Mouse (Mus musculus) forebrain, postnatal 0 days (tissue): ENCODE results near the gene Pde6d. TPM values are rescaled to one million over a fixed set of nuclear protein-coding genes. Genes with fewer than 3 reads are reported as not detected.

Experiments
- ATAC-seq: fragments of 200-750 bp; cut with Nextera tagmentation; 2 replicates; pipeline ENCODE4 v1.8.0; 2017; ENCODE audit warnings: mild to moderate bottlenecking, moderate library complexity
- DNase-seq: peaks from one replicate; pipeline ENCODE4 v3.0.0-alpha.2; 2015
- H3K27ac ChIP-seq: fragments of 300-500 bp; sonication (generic); 2 replicates; pipeline ENCODE4 v1.5.1; 2014; ENCODE audit warnings: low read depth, mild to moderate bottlenecking, antibody characterized with exemption, low read length, moderate library complexity, mixed read lengths
- H3K27me3 ChIP-seq: fragments of 300-500 bp; sonication (generic); 2 replicates; pipeline ENCODE4 v1.6.1; 2014; ENCODE audit warnings: mild to moderate bottlenecking, low read length, mixed read lengths; ENCODE audit not compliant: insufficient read depth
- H3K36me3 ChIP-seq: fragments of 300-500 bp; sonication (generic); 2 replicates; pipeline ENCODE4 v1.6.1; 2014; ENCODE audit warnings: mild to moderate bottlenecking, moderate library complexity; ENCODE audit not compliant: insufficient read depth
- H3K4me1 ChIP-seq: fragments of 300-500 bp; sonication (generic); 2 replicates; pipeline ENCODE4 v1.6.1; 2014; ENCODE audit warnings: antibody characterized with exemption; ENCODE audit not compliant: insufficient read depth
- H3K4me2 ChIP-seq: fragments of 300-500 bp; sonication (generic); 2 replicates; pipeline ENCODE4 v1.6.1; 2014; ENCODE audit warnings: low read depth, mild to moderate bottlenecking, moderate library complexity
- H3K4me3 ChIP-seq: fragments of 300-500 bp; sonication (generic); 2 replicates; pipeline ENCODE4 v1.5.1; 2014; ENCODE audit warnings: low read depth, low read length, mixed read lengths
- H3K9ac ChIP-seq: fragments of 300-500 bp; sonication (generic); 2 replicates; pipeline ENCODE4 v1.6.1; 2014; ENCODE audit warnings: mild to moderate bottlenecking
- H3K9me3 ChIP-seq: fragments of 300-500 bp; sonication (generic); 2 replicates; pipeline ENCODE4 v1.6.1; 2016; ENCODE audit warnings: low read length
- CTCF ChIP-seq: sonication (generic); IDR thresholded peaks from 2 replicates; pipeline ENCODE4 v1.5.1; 2016; ENCODE audit warnings: antibody characterized with exemption, control low read depth, low read depth
- WGBS: fragments of 180-500 bp; shearing (Covaris S2); extraction: QIAGEN DNeasy Blood & Tissue Kit; methylation state at CpG from one replicate; pipeline ENCODE4 v1.1.7; 2014; 5-methylcytosine and 5-hydroxymethylcytosine counted together
- polyA plus RNA-seq: library from polyadenylated mRNA; unstranded; fragments of >200 nt; fragmentation: Nextera tagmentation; extraction: Ambion mirVana; gene quantifications from 2 replicates; pipeline ENCODE4 v1.2.1, GENCODE M21; 2015
- total RNA-seq: library from RNA; depleted of rRNA; stranded (reverse); fragments of >200 nt; gene quantifications from 2 replicates; pipeline ENCODE4 v1.2.3, GENCODE M21; 2014

Pde6d gene
- total and polyA plus RNA-seq, 2 experiments from 2014 or later, result 44.9 to 116 TPM

DNA sequence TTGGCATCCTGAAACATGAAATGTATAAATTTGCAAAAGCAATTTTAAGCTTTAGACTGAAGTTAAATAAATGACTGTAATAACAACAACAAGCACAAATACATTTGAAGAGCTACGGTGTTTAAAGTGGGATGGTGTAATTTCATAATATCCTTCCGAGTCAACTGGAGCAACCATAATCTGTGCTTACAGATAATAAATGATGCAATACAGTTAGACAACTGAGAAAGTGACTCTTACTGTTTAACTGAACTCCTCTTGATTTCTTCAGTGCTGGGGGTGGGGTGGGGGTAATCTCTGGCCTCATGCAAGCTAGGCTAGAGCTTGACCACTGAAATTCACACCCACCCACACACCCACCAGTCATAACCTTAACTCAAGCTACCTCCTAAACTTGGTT lies 11.0 kb downstream of the Pde6d start:
- Histone ChIP-seq H3K36me3 (0 out of 2 replicates have a peak, but pooled peaks cover 5% of the 10 kb centered on the region), H3K4me2 (no peak overlapping the region), H3K4me1 (no peaks in the 10 kb centered on the region), H3K27me3 (no peaks in the 10 kb centered on the region), H3K9me3 (no peaks in the 10 kb centered on the region), H3K4me3 (no peak overlapping the region), H3K9ac (no peak overlapping the region), H3K27ac (no peak overlapping the region)
- no peak for TF ChIP-seq CTCF
- no peak for ATAC-seq
- over 99% methylated on average over 2 of the region's 2 CpGs for WGBS
- DNase-seq, result no peak

- TF ChIP-seq CTCF, result no peak
- Histone ChIP-seq H3K4me2 (no peak overlapping the region), H3K9ac (no peak overlapping the region), H3K27me3 (no peaks in the 10 kb centered on the region), H3K9me3 (no peaks in the 10 kb centered on the region), H3K4me1 (no peaks in the 10 kb centered on the region), H3K36me3 (peaks cover 5% of the 10 kb centered on the region), H3K4me3 (no peak overlapping the region), H3K27ac (no peak overlapping the region)
- ATAC-seq, result no peak
- 89% methylated on average over 2 of the region's 2 CpGs for WGBS
- DNase-seq, result no peak
Measured at GRCm38 (mm10) chr1:86569292-86569860, 13.1 kb downstream of the Pde6d start.

GRCm38 (mm10) chr1:86568409-86568808 lies 14.0 kb downstream of the Pde6d start:
- Histone ChIP-seq H3K27ac (no peak overlapping the region), H3K9ac (no peak overlapping the region), H3K4me3 (no peak overlapping the region), H3K4me1 (no peaks in the 10 kb centered on the region), H3K27me3 (no peaks in the 10 kb centered on the region), H3K4me2 (no peak overlapping the region), H3K9me3 (no peaks in the 10 kb centered on the region), H3K36me3 (peaks cover 15% of the 10 kb centered on the region)
- WGBS, result 77% methylated on average over 2 of the region's 2 CpGs
- DNase-seq (no peak), ATAC-seq (no peak)
- no peak for TF ChIP-seq CTCF

DNA sequence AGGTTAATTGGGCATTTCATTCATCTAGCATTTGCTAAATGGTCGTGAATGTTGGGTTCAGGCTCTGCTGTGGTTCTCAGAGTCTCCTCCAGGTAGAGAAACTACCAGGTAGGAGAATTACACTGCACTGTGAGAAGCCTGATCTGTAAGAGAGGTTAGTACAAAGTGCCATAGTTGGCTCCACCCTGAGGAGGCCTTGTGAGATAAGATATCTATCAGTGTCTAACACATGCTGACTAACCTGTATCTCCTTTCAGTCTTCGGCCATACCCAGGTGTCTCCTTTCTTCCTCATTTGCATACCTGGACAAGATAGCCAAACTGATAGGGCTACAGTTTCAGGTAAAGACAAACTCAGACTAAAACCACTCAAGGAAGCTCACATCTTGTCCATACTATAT lies 19.8 kb downstream of the Pde6d start:
- 93% methylated on average over 2 of the region's 2 CpGs for WGBS
- H3K4me2 ChIP-seq, result no peak overlapping the region
- no peak for ATAC-seq

DNA sequence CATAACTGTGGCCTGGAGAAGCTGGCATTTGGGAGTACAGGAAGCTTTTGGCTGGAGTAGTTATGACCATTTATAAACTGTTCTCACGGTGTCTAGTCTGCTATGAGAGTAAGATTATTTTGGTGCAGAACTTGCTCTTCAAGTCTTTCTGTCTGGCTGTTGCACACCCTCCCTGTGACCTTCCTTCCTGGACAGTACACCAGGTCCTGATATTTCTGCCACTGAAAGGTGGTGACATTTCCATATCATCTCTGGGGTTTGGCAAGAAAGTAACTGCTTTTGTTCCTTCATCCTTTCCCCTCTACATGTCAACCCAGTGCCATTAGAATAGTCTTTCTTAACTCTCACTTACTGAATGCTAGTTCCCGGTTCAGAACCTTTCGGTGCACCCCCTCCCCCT lies 23.2 kb downstream of the Pde6d start:
- no peak for TF ChIP-seq CTCF
- H3K27me3 ChIP-seq, result no peaks in the 10 kb centered on the region
- H3K9me3 ChIP-seq, result no peaks in the 10 kb centered on the region
- no peak overlapping the region for H3K27ac ChIP-seq
- DNase-seq (no peak), ATAC-seq (no peak)
- H3K4me3 ChIP-seq, result no peak overlapping the region
- H3K4me2 ChIP-seq, result no peak overlapping the region
- H3K4me1 ChIP-seq, result no peaks in the 10 kb centered on the region
- H3K9ac ChIP-seq, result no peak overlapping the region
- peaks cover 24% of the 10 kb centered on the region for H3K36me3 ChIP-seq
- 91% methylated on average over 3 of the region's 3 CpGs for WGBS

More for the DNA sequence above, 19.8 kb downstream of the Pde6d start:
- TF ChIP-seq CTCF, result no peak
- no peaks in the 10 kb centered on the region for H3K4me1 ChIP-seq
- H3K9me3 ChIP-seq, result no peaks in the 10 kb centered on the region
- no peaks in the 10 kb centered on the region for H3K27me3 ChIP-seq
- no peak overlapping the region for H3K4me3 ChIP-seq
- H3K27ac ChIP-seq, result no peak overlapping the region
- H3K36me3 ChIP-seq, result peaks cover 23% of the 10 kb centered on the region
- no peak for DNase-seq
- no peak overlapping the region for H3K9ac ChIP-seq

DNA sequence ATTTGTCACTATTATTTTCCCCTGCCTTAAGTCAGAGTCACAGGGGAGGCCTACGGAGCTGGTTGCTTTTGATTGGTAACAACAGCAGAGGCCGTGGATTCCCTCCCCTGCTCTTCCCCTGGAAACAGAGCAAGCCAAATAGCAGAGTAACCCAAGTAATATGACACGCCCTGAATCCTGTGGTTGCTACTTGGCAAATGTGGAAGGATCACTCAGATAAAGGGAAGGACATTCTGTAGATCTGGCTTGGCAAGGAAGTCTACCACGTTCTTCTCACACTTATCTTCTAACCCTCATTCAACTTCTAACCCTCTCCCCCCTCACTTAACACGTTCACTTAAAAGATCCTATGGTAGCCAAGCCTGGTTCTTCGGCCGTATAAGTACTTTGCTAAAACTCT lies 24.6 kb downstream of the Pde6d start:
- H3K36me3 ChIP-seq, result peaks cover 11% of the 10 kb centered on the region
- 80% methylated on average over 7 of the region's 7 CpGs for WGBS
- no peak overlapping the region for H3K27ac ChIP-seq
- TF ChIP-seq CTCF, result no peak
- no peak for DNase-seq
- H3K4me1 ChIP-seq, result no peaks in the 10 kb centered on the region
- no peaks in the 10 kb centered on the region for H3K27me3 ChIP-seq
- no peak overlapping the region for H3K4me3 ChIP-seq
- no peak for ATAC-seq
- no peak overlapping the region for H3K9ac ChIP-seq
- no peaks in the 10 kb centered on the region for H3K9me3 ChIP-seq
- H3K4me2 ChIP-seq, result no peak overlapping the region

- peaks cover 8% of the 10 kb centered on the region; the same call in 1 of the 2 replicates for H3K36me3 ChIP-seq
- 81% methylated on average over 3 of the region's 3 CpGs for WGBS
- DNase-seq (no peak), ATAC-seq (no peak)
- TF ChIP-seq CTCF, result no peak
- H3K4me3 ChIP-seq, result no peak overlapping the region
- no peak overlapping the region for H3K9ac ChIP-seq
- no peaks in the 10 kb centered on the region for H3K4me1 ChIP-seq
- H3K27me3 ChIP-seq, result no peaks in the 10 kb centered on the region
- H3K9me3 ChIP-seq, result no peaks in the 10 kb centered on the region
- no peak overlapping the region for H3K4me2 ChIP-seq
- H3K27ac ChIP-seq, result no peak overlapping the region
Measured at GRCm38 (mm10) chr1:86555665-86556064, 26.8 kb downstream of the Pde6d start.
